Mouse (Mus musculus): ENCODE data around the gene Nus1. TPM values are rescaled to one million over a fixed set of nuclear protein-coding genes. Genes with fewer than 3 reads are reported as not detected.

Nus1 gene
- total RNA-seq, 1 experiment: 38.4 TPM

- H3K4me1 ChIP-seq (ENCODE audit: control insufficient read depth in 2 of 2, insufficient read depth in 2 of 2, low read length in 2 of 2, poor library complexity in 1 of 2): no peaks in the 10 kb centered on the region
- no peak overlapping the region for H3K27ac ChIP-seq (ENCODE audit: insufficient read depth, low read depth, low read length, poor library complexity, severe bottlenecking)
- H3K9ac ChIP-seq (ENCODE audit: insufficient read depth, low read depth, low read length, poor library complexity, severe bottlenecking): no peak overlapping the region
- H3K4me3 ChIP-seq (ENCODE audit: insufficient read depth in 1 of 2, low read depth in 1 of 2, low read length in 2 of 2, poor library complexity in 1 of 2, severe bottlenecking in 1 of 2): no peak overlapping the region
- no peaks in the 10 kb centered on the region for H3K36me3 ChIP-seq (ENCODE audit: control insufficient read depth, insufficient read depth, low read length, poor library complexity, severe bottlenecking)
- TF ChIP-seq MAFK (IDR thresholded peaks at IDR 0.05; ENCODE audit: insufficient read depth, low read depth, low read length) (no peak), ZC3H11A (IDR thresholded peaks at IDR 0.05; ENCODE audit: borderline replicate concordance, low read depth, low read length) (no peak), ZNF384 (IDR thresholded peaks at IDR 0.05; ENCODE audit: low read depth, low read length) (no peak), HCFC1 (IDR thresholded peaks at IDR 0.05; ENCODE audit: borderline replicate concordance, insufficient read depth, low read length) (no peak), CHD2 (IDR thresholded peaks at IDR 0.05; ENCODE audit: low read depth, low read length) (no peak)
- in situ Hi-C loops (cut with MboI; ENCODE audit: low sequenced_read_pairs in 2 of 2, unreplicated experiment in 2 of 2): loop anchor here in 1 of 2 experiments (25.0 kb wide), 2 partner anchors 261 to 611 kb away; no protein-coding TSS in a partner anchor
- DNase-seq (ENCODE audit: low read depth, low spot score): no peak
- H3K9me3 ChIP-seq (ENCODE audit: control insufficient read depth, insufficient read depth, low read depth, low read length): no peaks in the 10 kb centered on the region
Measured at GRCm38 (mm10) chr10:52398715-52399114, 18.6 kb upstream of the Nus1 start.

DNA sequence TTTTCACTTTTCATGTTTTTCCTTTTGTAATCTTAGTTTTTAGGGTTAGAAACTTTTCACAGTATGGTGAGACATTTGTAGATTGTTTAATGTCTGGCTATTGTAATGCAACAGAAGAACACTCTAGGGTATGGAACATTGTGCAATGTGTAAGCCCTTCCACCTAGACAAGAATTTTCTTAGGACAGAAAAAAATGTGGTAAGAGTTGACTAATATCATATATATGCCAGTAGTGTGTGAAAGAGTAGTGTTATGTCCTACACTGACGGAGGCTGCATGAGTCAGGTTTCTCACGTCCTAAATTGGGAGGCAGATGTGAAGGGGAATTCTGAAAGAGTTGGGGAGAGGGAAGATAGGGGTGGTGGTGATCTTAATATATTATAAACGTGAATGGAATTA, 17.6 kb upstream of the Nus1 start:
- no peak overlapping the region for H3K4me3 ChIP-seq (ENCODE audit: insufficient read depth in 1 of 2, low read depth in 1 of 2, low read length in 2 of 2, poor library complexity in 1 of 2, severe bottlenecking in 1 of 2)
- no peak overlapping the region for H3K27ac ChIP-seq (ENCODE audit: insufficient read depth, low read depth, low read length, poor library complexity, severe bottlenecking)
- TF ChIP-seq MAFK (IDR thresholded peaks at IDR 0.05; ENCODE audit: insufficient read depth, low read depth, low read length) (no peak), HCFC1 (IDR thresholded peaks at IDR 0.05; ENCODE audit: borderline replicate concordance, insufficient read depth, low read length) (no peak), ZC3H11A (IDR thresholded peaks at IDR 0.05; ENCODE audit: borderline replicate concordance, low read depth, low read length) (no peak), ZNF384 (IDR thresholded peaks at IDR 0.05; ENCODE audit: low read depth, low read length) (no peak), CHD2 (IDR thresholded peaks at IDR 0.05; ENCODE audit: low read depth, low read length) (no peak)
- H3K4me1 ChIP-seq (ENCODE audit: control insufficient read depth in 2 of 2, insufficient read depth in 2 of 2, low read length in 2 of 2, poor library complexity in 1 of 2): no peaks in the 10 kb centered on the region
- H3K9me3 ChIP-seq (ENCODE audit: control insufficient read depth, insufficient read depth, low read depth, low read length): no peaks in the 10 kb centered on the region
- DNase-seq (ENCODE audit: low read depth, low spot score): no peak
- no peaks in the 10 kb centered on the region for H3K36me3 ChIP-seq (ENCODE audit: control insufficient read depth, insufficient read depth, low read length, poor library complexity, severe bottlenecking)
- H3K9ac ChIP-seq (ENCODE audit: insufficient read depth, low read depth, low read length, poor library complexity, severe bottlenecking): no peak overlapping the region
- in situ Hi-C loops (cut with MboI; ENCODE audit: low sequenced_read_pairs in 2 of 2, unreplicated experiment in 2 of 2): loop anchor here in 1 of 2 experiments (25.0 kb wide), 2 partner anchors 262 to 612 kb away; no protein-coding TSS in a partner anchor

- TF ChIP-seq CHD2 (IDR thresholded peaks at IDR 0.05; ENCODE audit: low read depth, low read length): no peak
- no peak for TF ChIP-seq HCFC1 (IDR thresholded peaks at IDR 0.05; ENCODE audit: borderline replicate concordance, insufficient read depth, low read length)
- no peak for TF ChIP-seq MAFK (IDR thresholded peaks at IDR 0.05; ENCODE audit: insufficient read depth, low read depth, low read length)
- TF ChIP-seq ZC3H11A (IDR thresholded peaks at IDR 0.05; ENCODE audit: borderline replicate concordance, low read depth, low read length): no peak
- TF ChIP-seq ZNF384 (IDR thresholded peaks at IDR 0.05; ENCODE audit: low read depth, low read length): no peak
- no peaks in the 10 kb centered on the region for H3K36me3 ChIP-seq (ENCODE audit: control insufficient read depth, insufficient read depth, low read length, poor library complexity, severe bottlenecking)
- no peaks in the 10 kb centered on the region for H3K9me3 ChIP-seq (ENCODE audit: control insufficient read depth, insufficient read depth, low read depth, low read length)
- no peaks in the 10 kb centered on the region for H3K4me1 ChIP-seq (ENCODE audit: control insufficient read depth in 2 of 2, insufficient read depth in 2 of 2, low read length in 2 of 2, poor library complexity in 1 of 2)
- H3K27ac ChIP-seq (ENCODE audit: insufficient read depth, low read depth, low read length, poor library complexity, severe bottlenecking): no peak overlapping the region
- in situ Hi-C loops (cut with MboI; ENCODE audit: low sequenced_read_pairs in 2 of 2, unreplicated experiment in 2 of 2): no loop called here
- H3K9ac ChIP-seq (ENCODE audit: insufficient read depth, low read depth, low read length, poor library complexity, severe bottlenecking): no peak overlapping the region
- DNase-seq (ENCODE audit: low read depth, low spot score): no peak
- no peak overlapping the region for H3K4me3 ChIP-seq (ENCODE audit: insufficient read depth in 1 of 2, low read depth in 1 of 2, low read length in 2 of 2, poor library complexity in 1 of 2, severe bottlenecking in 1 of 2)
Measured at GRCm38 (mm10) chr10:52405160-52405559, 12.2 kb upstream of the Nus1 start.

GRCm38 (mm10) chr10:52407526-52407925, 9.8 kb upstream of the Nus1 start:
- Histone ChIP-seq H3K4me3 (ENCODE audit: insufficient read depth in 1 of 2, low read depth in 1 of 2, low read length in 2 of 2, poor library complexity in 1 of 2, severe bottlenecking in 1 of 2) (no peak overlapping the region), H3K9ac (ENCODE audit: insufficient read depth, low read depth, low read length, poor library complexity, severe bottlenecking) (no peak overlapping the region), H3K36me3 (ENCODE audit: control insufficient read depth, insufficient read depth, low read length, poor library complexity, severe bottlenecking) (no peaks in the 10 kb centered on the region), H3K4me1 (ENCODE audit: control insufficient read depth in 2 of 2, insufficient read depth in 2 of 2, low read length in 2 of 2, poor library complexity in 1 of 2) (no peaks in the 10 kb centered on the region), H3K27ac (ENCODE audit: insufficient read depth, low read depth, low read length, poor library complexity, severe bottlenecking) (no peak overlapping the region), H3K9me3 (ENCODE audit: control insufficient read depth, insufficient read depth, low read depth, low read length) (no peaks in the 10 kb centered on the region)
- in situ Hi-C loops (cut with MboI; ENCODE audit: low sequenced_read_pairs in 2 of 2, unreplicated experiment in 2 of 2): no loop called here
- no peak for TF ChIP-seq CHD2 (IDR thresholded peaks at IDR 0.05; ENCODE audit: low read depth, low read length)
- no peak for TF ChIP-seq MAFK (IDR thresholded peaks at IDR 0.05; ENCODE audit: insufficient read depth, low read depth, low read length)
- no peak for TF ChIP-seq ZC3H11A (IDR thresholded peaks at IDR 0.05; ENCODE audit: borderline replicate concordance, low read depth, low read length)
- TF ChIP-seq ZNF384 (IDR thresholded peaks at IDR 0.05; ENCODE audit: low read depth, low read length): no peak
- no peak for TF ChIP-seq HCFC1 (IDR thresholded peaks at IDR 0.05; ENCODE audit: borderline replicate concordance, insufficient read depth, low read length)
- no peak for DNase-seq (ENCODE audit: low read depth, low spot score)

- no peak for DNase-seq (ENCODE audit: low read depth, low spot score)
- Histone ChIP-seq H3K27ac (ENCODE audit: insufficient read depth, low read depth, low read length, poor library complexity, severe bottlenecking) (no peak overlapping the region), H3K36me3 (ENCODE audit: control insufficient read depth, insufficient read depth, low read length, poor library complexity, severe bottlenecking) (no peaks in the 10 kb centered on the region), H3K4me1 (ENCODE audit: control insufficient read depth in 2 of 2, insufficient read depth in 2 of 2, low read length in 2 of 2, poor library complexity in 1 of 2) (peaks cover 0 to 6% of the 10 kb centered on the region in 2 experiments; a peak in 1 of 4 replicates), H3K9ac (ENCODE audit: insufficient read depth, low read depth, low read length, poor library complexity, severe bottlenecking) (no peak overlapping the region), H3K9me3 (ENCODE audit: control insufficient read depth, insufficient read depth, low read depth, low read length) (no peaks in the 10 kb centered on the region), H3K4me3 (ENCODE audit: insufficient read depth in 1 of 2, low read depth in 1 of 2, low read length in 2 of 2, poor library complexity in 1 of 2, severe bottlenecking in 1 of 2) (no peak overlapping the region)
- in situ Hi-C loops (cut with MboI; ENCODE audit: low sequenced_read_pairs in 2 of 2, unreplicated experiment in 2 of 2): no loop called here
- TF ChIP-seq CHD2 (IDR thresholded peaks at IDR 0.05; ENCODE audit: low read depth, low read length): no peak
- no peak for TF ChIP-seq MAFK (IDR thresholded peaks at IDR 0.05; ENCODE audit: insufficient read depth, low read depth, low read length)
- no peak for TF ChIP-seq ZNF384 (IDR thresholded peaks at IDR 0.05; ENCODE audit: low read depth, low read length)
Measured at GRCm38 (mm10) chr10:52415020-52415419, 2.3 kb upstream of the Nus1 start.
